Mouse (Mus musculus): ENCODE measurements around the gene Slc38a3.

- peak; percentile 19; the same call in 1 of the 2 replicates for TF ChIP-seq CTCF (IDR thresholded peaks at IDR 0.05; ENCODE audit: low read depth)
- TF ChIP-seq EP300 (IDR thresholded peaks at IDR 0.05; ENCODE audit: low read depth): no peak
Measured at GRCm38 (mm10) chr9:107635279-107636028, 33.9 kb downstream of the Slc38a3 start, which contains the start of gene Gnai2.

Data from liver, embryonic 14.5 days (tissue).